Mouse (Mus musculus) cerebellum, postnatal 10 days (tissue): ENCODE data around the gene Trib2.

ENCODE experiments used
- DNase-seq, 2 experiments: peaks; one replicate each; pipeline ENCODE4 v3.0.0; 2021; ENCODE audit warnings: mixed read lengths in 2 of 2

The Trib2 gene

GRCm38 (mm10) chr12:15760684-15761083, 56.0 kb downstream of the Trib2 start:
- peak in 1 of 2 experiments; percentile 5 for DNase-seq

GRCm38 (mm10) chr12:15758866-15759265, 57.9 kb downstream of the Trib2 start:
- peak; percentile 57 to 70 for DNase-seq

- no peak for DNase-seq
Measured at GRCm38 (mm10) chr12:15757351-15757750, 59.4 kb downstream of the Trib2 start.

GRCm38 (mm10) chr12:15755030-15755690, 61.6 kb downstream of the Trib2 start:
- DNase-seq = no peak

DNA sequence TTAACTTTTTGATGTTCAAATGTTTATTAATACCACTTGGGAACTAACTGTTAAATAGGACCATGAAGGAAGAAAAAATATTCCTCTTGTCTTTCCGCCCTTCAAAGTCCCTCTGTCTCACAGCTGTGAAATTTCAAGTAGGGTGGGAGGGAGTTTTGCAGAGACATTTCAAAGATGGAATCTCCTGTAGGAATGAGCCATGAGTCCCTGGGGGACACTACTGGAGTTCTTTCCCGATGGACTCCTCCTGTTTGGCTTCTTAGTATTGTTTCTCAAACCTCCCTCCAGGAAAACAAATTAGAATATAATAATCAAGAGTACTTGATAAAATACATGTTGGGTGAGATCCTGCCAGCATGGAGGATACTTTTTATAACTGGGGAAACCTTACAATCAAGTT, 62.1 kb downstream of the Trib2 start:
- DNase-seq = no peak

DNA sequence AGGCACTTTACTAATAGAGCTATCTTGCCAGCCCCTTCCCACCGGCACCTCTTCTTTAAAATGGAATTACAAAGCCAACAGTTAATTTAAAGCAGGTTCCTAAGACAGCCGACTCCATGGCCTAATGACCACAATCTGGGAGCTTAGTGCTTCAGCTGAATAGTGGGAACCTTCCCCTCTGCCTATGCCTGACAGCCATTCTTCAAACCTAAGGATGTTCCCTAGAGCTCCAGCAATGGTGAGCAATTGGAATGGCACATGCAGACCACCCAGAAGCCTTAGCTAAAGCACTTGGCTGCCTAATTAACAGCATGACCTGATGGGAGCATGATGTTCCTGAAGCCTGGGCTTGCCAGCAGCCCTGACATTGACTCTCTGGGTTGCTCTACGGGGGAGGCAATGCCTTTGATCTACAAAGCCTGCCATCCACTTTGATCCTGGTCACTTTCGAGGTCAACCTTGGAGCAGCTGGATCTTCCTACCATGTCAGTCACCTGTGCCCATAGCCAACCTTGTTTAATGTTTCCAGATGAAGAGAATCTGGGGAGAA, 67.0 kb downstream of the Trib2 start:
- peak in 1 of 2 experiments; percentile 9 for DNase-seq

- DNase-seq = peak in 1 of 2 experiments; percentile 12
Measured at GRCm38 (mm10) chr12:15745752-15746151, 71.0 kb downstream of the Trib2 start.
